Mouse (Mus musculus) layer of hippocampus, adult 8-10 months (tissue): ENCODE data around the gene Ceacam12. TPM values are rescaled to one million over a fixed set of nuclear protein-coding genes. Genes with fewer than 3 reads are reported as not detected.
"Not testable (repeated sequence)": the region's sequence is repeated elsewhere in the genome, so short reads cannot be mapped to it uniquely, and the experiment has no call there.

Experiments used
- DNase-seq, 2 experiments: peaks; one replicate each; pipeline ENCODE4 v3.0.0; 2022; ENCODE audit warnings: low spot score in 2 of 2
- microRNA-seq, 2 experiments: library from miRNA; unstranded; fragments of <30 nt; microRNA quantifications; one replicate each; pipeline ENCODE4 v1.2.0; 2022
- total RNA-seq, 4 experiments: library from RNA; stranded (reverse); gene quantifications; 2 replicates each; pipeline ENCODE4 v1.2.4; 2022

The Ceacam12 gene
- not detected for total RNA-seq

DNA sequence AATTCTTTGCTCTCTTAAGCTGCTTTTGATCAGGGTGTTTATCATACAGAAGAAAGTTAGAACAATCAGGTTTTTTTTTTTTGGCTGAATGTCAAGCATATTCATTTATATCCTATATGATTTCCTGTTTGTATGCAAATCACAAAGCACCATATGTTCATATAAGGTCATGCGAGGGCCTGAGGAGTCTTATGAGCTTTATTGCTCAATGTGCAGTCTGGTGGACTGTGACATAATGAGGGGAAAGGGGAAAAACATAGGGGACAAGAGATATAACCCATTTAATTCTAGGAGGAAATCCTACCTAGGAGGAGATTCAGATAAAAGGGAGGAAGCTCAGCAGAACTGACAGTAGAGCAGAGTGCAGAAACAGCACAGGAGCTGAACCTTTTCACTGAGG, at the start of gene Ceacam12:
Gene Ceacam12, plus strand, starts transcription at position 301 of the 400 bp plus-strand sequence.
- DNase-seq: no peak

DNA sequence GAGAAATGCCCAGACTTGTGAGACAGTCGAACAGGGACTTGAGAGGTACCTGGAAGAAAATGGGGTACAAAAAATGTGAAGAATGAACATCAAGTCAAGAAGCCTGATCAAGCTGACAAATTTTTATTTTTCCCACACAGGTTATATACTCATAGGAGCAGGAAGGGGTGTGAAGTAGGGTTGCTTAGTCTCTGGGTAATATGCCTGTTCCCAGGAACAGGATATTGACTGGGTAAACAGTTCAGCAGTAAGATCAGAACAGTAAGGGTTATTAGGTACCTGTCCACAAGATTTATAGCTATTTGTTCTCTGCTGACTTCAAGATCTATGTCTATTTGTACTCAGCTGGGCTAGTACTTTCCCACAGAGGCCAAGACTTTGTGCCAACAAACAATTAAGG, 8.1 kb downstream of the Ceacam12 start:
- not testable (repeated sequence) for DNase-seq

DNA sequence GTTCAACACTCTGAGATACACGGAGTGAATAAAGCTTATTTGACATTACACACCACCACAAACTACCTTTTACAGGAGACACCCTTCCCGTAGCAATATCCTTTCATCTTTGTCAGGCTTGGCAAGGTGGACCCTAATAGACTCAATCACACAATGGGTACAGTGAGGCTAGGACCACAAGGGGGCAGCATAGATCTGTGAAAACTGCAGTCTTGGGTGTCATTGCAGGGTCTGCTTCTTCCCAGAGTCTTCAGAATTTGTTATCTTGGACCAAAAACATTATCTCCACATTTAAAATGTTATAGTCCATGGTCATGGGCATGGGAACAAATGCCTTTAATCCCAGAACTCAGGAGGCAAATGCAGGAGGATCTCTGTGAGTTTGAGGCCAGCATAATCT, 35.1 kb downstream of the Ceacam12 start:
- no peak for DNase-seq

Small RNA genes within 50 kb of the gene (microRNA-seq; reads per million reads assigned to microRNA genes)
- gene Gm22414: 0 reads per million in 2 experiments

Other genes with a start within 250 kb of the Ceacam12 start
- not detected for gene Gm5155, start 194.2 kb upstream of the Ceacam12 start, total RNA-seq
- not detected for gene Ceacam11, start 93.8 kb upstream of the Ceacam12 start, total RNA-seq
- gene Ceacam13, start 56.0 kb upstream of the Ceacam12 start, total RNA-seq: not detected
- gene Igfl3, start 110.6 kb downstream of the Ceacam12 start, total RNA-seq: not detected
- gene Mill1, start 179.4 kb downstream of the Ceacam12 start, total RNA-seq: not detected